Mouse (Mus musculus) MEL (cell line): Measurements from ENCODE around the gene Zfp422. TPM values are rescaled to one million over a fixed set of nuclear protein-coding genes. Genes with fewer than 3 reads are reported as not detected.

Experiments used
- DNase-seq: peaks from one replicate; pipeline ENCODE4 v3.0.0; 2011; ENCODE audit warnings: low read depth, low spot score
- H3K27ac ChIP-seq: 2 replicates; pipeline ENCODE4 v1.5.1; 2012; ENCODE audit warnings: low read depth, mild to moderate bottlenecking, control low read depth, low read length, moderate library complexity; ENCODE audit not compliant: control insufficient read depth
- H3K27me3 ChIP-seq, 2 experiments: fragments of 150-350 bp in 1 of 2; sonication (generic) in 1 of 2; 2 replicates each; pipeline ENCODE4 v1.6.1; 2012; ENCODE audit warnings: low read length in 2 of 2, mild to moderate bottlenecking in 2 of 2, improper control_type of control experiment in 1 of 2, moderate library complexity in 1 of 2; ENCODE audit not compliant: insufficient read depth in 2 of 2, control insufficient read depth in 1 of 2
- H3K36me3 ChIP-seq, 2 experiments: 2 replicates each; pipeline ENCODE4 v1.6.1; 2012 to 2014; ENCODE audit warnings: low read length in 2 of 2, improper control_type of control experiment in 1 of 2, inconsistent platforms in 1 of 2, mild to moderate bottlenecking in 1 of 2; ENCODE audit not compliant: insufficient read depth in 2 of 2, control insufficient read depth in 1 of 2
- H3K4me1 ChIP-seq, 2 experiments: fragments of 150-350 bp in 1 of 2; sonication (generic) in 1 of 2; 2 replicates each; pipeline ENCODE4 v1.6.1; 2012; ENCODE audit warnings: low read length in 2 of 2, improper control_type of control experiment in 1 of 2, mild to moderate bottlenecking in 1 of 2; ENCODE audit not compliant: insufficient read depth in 2 of 2, control insufficient read depth in 1 of 2
- H3K4me3 ChIP-seq, 2 experiments: fragments of 150-350 bp in 1 of 2; sonication (generic) in 1 of 2; 2 replicates each; pipeline ENCODE4 v1.5.1; 2012; ENCODE audit warnings: low read depth in 2 of 2, low read length in 2 of 2, mild to moderate bottlenecking in 2 of 2, moderate library complexity in 2 of 2, control low read depth in 1 of 2, improper control_type of control experiment in 1 of 2; ENCODE audit not compliant: control insufficient read depth in 1 of 2, insufficient read depth in 1 of 2
- H3K79me2 ChIP-seq: 2 replicates; pipeline ENCODE4 v1.6.1; 2012; ENCODE audit warnings: mild to moderate bottlenecking, low read length, moderate library complexity; ENCODE audit not compliant: control insufficient read depth, poor library complexity, insufficient read depth
- H3K9ac ChIP-seq: 2 replicates; pipeline ENCODE4 v1.6.1; 2012; ENCODE audit warnings: low read depth, mild to moderate bottlenecking, control low read depth, low read length, moderate library complexity; ENCODE audit not compliant: control insufficient read depth, poor library complexity, severe bottlenecking
- H3K9me3 ChIP-seq: fragments of 150-350 bp; sonication (generic); replicated peaks from 2 replicates; pipeline ENCODE4 v1.6.1; 2012; ENCODE audit warnings: mild to moderate bottlenecking, low read length, improper control_type of control experiment, moderate library complexity; ENCODE audit not compliant: insufficient read depth
- CHD1 ChIP-seq: IDR thresholded peaks from 2 replicates; pipeline ENCODE4 v1.6.1; 2012; ENCODE audit warnings: low read depth, mild to moderate bottlenecking, inconsistent platforms, low read length, improper control_type of control experiment
- CHD2 ChIP-seq: IDR thresholded peaks from 2 replicates; pipeline ENCODE4 v1.6.1; 2011; ENCODE audit warnings: low read length, improper control_type of control experiment
- CTCF ChIP-seq, 3 experiments: IDR thresholded peaks in 2 of 3; conservative IDR thresholded peaks in 1 of 3; 2 replicates each; pipeline ENCODE4 v1.5.1; 2011 to 2012; ENCODE audit warnings: low read length in 3 of 3, low read depth in 2 of 3, mild to moderate bottlenecking in 2 of 3, improper control_type of control experiment in 1 of 3, inconsistent platforms in 1 of 3, mixed read lengths in 1 of 3, moderate library complexity in 1 of 3; ENCODE audit not compliant: control insufficient read depth in 1 of 3, insufficient read depth in 1 of 3, poor library complexity in 1 of 3, severe bottlenecking in 1 of 3
- GABPA ChIP-seq: IDR thresholded peaks from 2 replicates; pipeline ENCODE4 v1.6.1; 2012; ENCODE audit warnings: low read depth, mild to moderate bottlenecking, inconsistent platforms, low read length, improper control_type of control experiment, moderate library complexity
- HCFC1 ChIP-seq: IDR thresholded peaks from 2 replicates; pipeline ENCODE4 v1.6.1; 2012; ENCODE audit warnings: low read depth, mild to moderate bottlenecking, inconsistent platforms, low read length, improper control_type of control experiment, moderate library complexity
- JUND ChIP-seq: IDR thresholded peaks from 2 replicates; pipeline ENCODE4 v1.6.1; 2011; ENCODE audit warnings: low read depth, mild to moderate bottlenecking, improper control_type of control experiment, low read length
- MAX ChIP-seq: IDR thresholded peaks from 2 replicates; pipeline ENCODE4 v1.6.1; 2011; ENCODE audit warnings: low read length, improper control_type of control experiment
- MEF2A ChIP-seq: IDR thresholded peaks from 2 replicates; pipeline ENCODE4 v1.6.1; 2014; ENCODE audit warnings: low read depth, mild to moderate bottlenecking, inconsistent platforms, low read length, improper control_type of control experiment; ENCODE audit not compliant: poor library complexity, insufficient replicate concordance, severe bottlenecking; ENCODE audit errors: extremely low read depth
- MYB ChIP-seq: IDR thresholded peaks from 2 replicates; pipeline ENCODE4 v1.6.1; 2011; ENCODE audit warnings: mild to moderate bottlenecking, low read depth, low read length, improper control_type of control experiment
- NELFE ChIP-seq: IDR thresholded peaks from 2 replicates; pipeline ENCODE4 v1.6.1; 2011; ENCODE audit warnings: low read depth, low read length, improper control_type of control experiment
- POLR2AphosphoS2 ChIP-seq: IDR thresholded peaks from 2 replicates; pipeline ENCODE4 v1.6.1; 2011; ENCODE audit warnings: low read length, improper control_type of control experiment
- POLR2AphosphoS5 ChIP-seq: IDR thresholded peaks from 2 replicates; pipeline ENCODE4 v1.6.1; 2012; ENCODE audit warnings: low read depth, borderline replicate concordance, mild to moderate bottlenecking, inconsistent platforms, low read length, moderate library complexity, mixed read lengths
- SIN3A ChIP-seq: IDR thresholded peaks from 2 replicates; pipeline ENCODE4 v1.6.1; 2012; ENCODE audit warnings: low read length, improper control_type of control experiment, inconsistent platforms
- TCF12 ChIP-seq: IDR thresholded peaks from 2 replicates; pipeline ENCODE4 v1.6.1; 2014; ENCODE audit warnings: low read depth, mild to moderate bottlenecking, inconsistent platforms, low read length, improper control_type of control experiment, moderate library complexity
- ZC3H11A ChIP-seq: IDR thresholded peaks from 2 replicates; pipeline ENCODE4 v1.6.1; 2012; ENCODE audit warnings: low read depth, mild to moderate bottlenecking, inconsistent platforms, low read length, improper control_type of control experiment
- polyA plus RNA-seq, 2 experiments: library from polyadenylated mRNA; stranded (reverse) in 1 of 2; unstranded in 1 of 2; fragments of >175 nt in 1 of 2; fragments of >200 nt in 1 of 2; gene quantifications; 2 replicates each; pipeline versions ENCODE4 v1.2.1 to v1.2.4; 2012; ENCODE audit warnings: low replicate concordance in 2 of 2, low read depth in 1 of 2; ENCODE audit not compliant: insufficient read length in 2 of 2, insufficient read depth in 1 of 2, missing spikeins in 1 of 2
- total RNA-seq: library from RNA; depleted of rRNA; stranded (reverse); fragments of 300-350 nt; gene quantifications from 2 replicates; pipeline ENCODE4 v1.2.3, GENCODE M21; 2012; rRNA removed

Gene Zfp422
- total RNA-seq (not detected in 2 replicates), polyA plus RNA-seq (under 1 TPM in 1 of 2 experiments, not detected in 1; 0.32 TPM)

GRCm38 (mm10) chr6:116628539-116629171, at the start of gene Zfp422:
Zfp422 (minus strand) TSS chr6:116628999.
- Histone ChIP-seq H3K4me1 (no peaks in the 10 kb centered on the region), H3K4me3 (no peak within 1 kb of the TSS)
- TF ChIP-seq CHD1 (no peak), SIN3A (no peak), GABPA (no peak), HCFC1 (no peak), CTCF (IDR thresholded peaks at IDR 0.05 in 2 of 3, conservative IDR thresholded peaks at IDR 0.05 in 1 of 3; ENCODE audit: control insufficient read depth in 1 of 3, insufficient read depth in 1 of 3, low read depth in 2 of 3, low read length in 3 of 3, poor library complexity in 1 of 3, severe bottlenecking in 1 of 3) (no peak), JUND (no peak)
- TF ChIP-seq, all 39 proteins: peak for 0
- Histone ChIP-seq H3K79me2 (no peaks in the 10 kb centered on the region), H3K9me3 (no peaks in the 10 kb centered on the region), H3K36me3 (no peaks in the 10 kb centered on the region), H3K9ac (no peak within 1 kb of the TSS), H3K27ac (no peak within 1 kb of the TSS), H3K27me3 (no peaks in the 10 kb centered on the region)
- no peak for DNase-seq

GRCm38 (mm10) chr6:116677321-116677720, 48.5 kb upstream of the Zfp422 start:
- TF ChIP-seq ZC3H11A, result no peak
- no peak for TF ChIP-seq TCF12
- no peak for TF ChIP-seq POLR2AphosphoS2
- TF ChIP-seq SIN3A, result no peak
- no peak for TF ChIP-seq NELFE
- TF ChIP-seq POLR2AphosphoS5, result no peak
- no peak for TF ChIP-seq JUND
- no peak for TF ChIP-seq CHD2
- no peak for TF ChIP-seq MEF2A
- no peak for TF ChIP-seq MYB
- no peak for TF ChIP-seq MAX
- no peak for TF ChIP-seq GABPA
- Histone ChIP-seq H3K9me3 (no peaks in the 10 kb centered on the region), H3K4me3 (no peak overlapping the region), H3K27me3 (no peaks in the 10 kb centered on the region), H3K4me1 (no peaks in the 10 kb centered on the region), H3K9ac (no peak overlapping the region), H3K79me2 (no peaks in the 10 kb centered on the region), H3K27ac (no peak overlapping the region), H3K36me3 (no peaks in the 10 kb centered on the region)
- no peak for DNase-seq
